Mouse (Mus musculus): ENCODE results near the gene Cfap69.
A peak's percentile ranks its signal among the peaks of the same experiment; 100 is the strongest.
"Not testable (repeated sequence)": the region's sequence is repeated elsewhere in the genome, so short reads cannot be mapped to it uniquely, and the experiment has no call there.

Cfap69 gene

DNA sequence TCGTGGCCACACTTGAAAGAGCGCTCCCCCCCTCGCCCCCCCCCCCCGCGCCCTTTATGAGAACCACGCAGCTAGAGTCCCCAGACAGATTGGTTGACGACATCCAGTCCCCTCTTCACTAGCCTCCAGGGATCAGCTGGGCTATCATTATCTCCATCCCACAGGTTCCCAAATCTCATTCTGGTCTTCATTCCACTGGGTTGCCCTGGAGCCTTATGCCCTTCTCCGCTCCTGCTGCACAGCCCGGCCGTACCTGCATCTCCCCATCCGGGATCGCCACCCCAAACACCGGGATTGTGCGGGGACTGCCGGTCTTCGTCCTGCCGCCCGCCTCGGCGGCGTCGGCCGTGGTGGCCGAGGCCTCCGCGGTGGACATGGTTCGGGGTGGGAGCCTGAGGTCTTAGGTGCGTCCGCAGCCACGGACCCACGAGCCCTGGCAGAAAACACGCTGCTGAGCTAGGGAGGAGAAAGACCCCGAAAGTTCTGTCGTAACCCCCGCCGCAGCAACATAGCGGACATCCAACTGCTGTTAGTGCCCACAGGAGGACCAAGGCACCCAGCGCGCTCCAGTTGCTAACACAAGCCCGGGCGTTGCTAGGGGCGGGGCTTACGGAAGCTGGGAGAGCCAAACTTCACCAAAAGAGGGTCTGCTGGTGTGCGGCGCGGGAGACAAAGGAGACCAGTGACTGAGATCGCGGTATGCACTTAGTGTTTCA lies at the start of gene Cfap69:
TSS of gene Cfap69 (minus strand) at position 585 of the 716 bp plus-strand sequence.
- peak; percentile 88 for DNase-seq

DNA sequence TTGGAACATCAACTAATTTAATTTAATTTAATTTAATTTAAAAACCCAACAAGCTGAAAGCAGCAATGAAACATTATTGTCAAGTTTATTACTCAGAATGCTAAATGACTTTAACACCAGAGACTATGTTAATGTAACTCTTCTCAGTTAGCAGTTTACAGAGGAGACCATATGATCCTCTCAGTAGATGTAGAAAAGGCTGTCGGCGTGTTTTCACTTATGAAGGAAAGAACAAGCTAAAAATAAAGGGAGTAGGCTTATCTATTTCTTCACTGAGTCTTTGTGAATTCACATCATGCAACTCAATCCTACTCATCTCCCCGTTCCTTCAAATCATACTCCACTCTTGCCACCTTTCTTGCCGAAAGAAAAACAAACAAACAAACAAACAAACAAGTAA lies 47.0 kb upstream of the Cfap69 start:
- no peak for DNase-seq

GRCm38 (mm10) chr5:5707341-5708278 lies 43.6 kb upstream of the Cfap69 start:
- DNase-seq = no peak

- no peak for DNase-seq
Measured at GRCm38 (mm10) chr5:5705019-5705418, 41.0 kb upstream of the Cfap69 start.

GRCm38 (mm10) chr5:5700386-5700785 lies 36.3 kb upstream of the Cfap69 start:
- DNase-seq = no peak

DNA sequence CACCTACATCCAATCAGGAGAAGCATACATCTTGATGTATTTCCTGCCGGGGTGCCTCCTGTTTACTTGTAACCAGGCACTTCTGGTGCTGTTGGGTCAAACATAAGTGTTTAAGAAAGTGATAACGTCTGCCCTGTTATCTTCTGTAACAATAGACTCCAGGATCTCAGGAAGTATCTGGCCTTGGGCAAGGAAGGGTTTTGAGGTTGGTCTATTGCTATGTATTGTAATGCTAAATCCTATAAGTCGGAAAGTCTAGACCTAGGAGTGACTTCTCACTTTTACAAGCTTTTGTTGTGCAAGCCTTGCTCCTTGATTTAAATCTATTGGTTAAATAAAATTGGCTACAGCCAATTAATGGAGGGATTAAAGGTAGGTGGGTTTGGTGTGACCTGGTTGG lies 34.8 kb upstream of the Cfap69 start:
- DNase-seq = no peak

- DNase-seq = no peak
Measured at GRCm38 (mm10) chr5:5695401-5695942, 31.4 kb upstream of the Cfap69 start.

- DNase-seq = peak; percentile 50
Measured at GRCm38 (mm10) chr5:5693956-5694653, 30.1 kb upstream of the Cfap69 start, which contains the start of gene Steap2. TSS of gene Steap2 (minus strand) at chr5:5694578.

DNA sequence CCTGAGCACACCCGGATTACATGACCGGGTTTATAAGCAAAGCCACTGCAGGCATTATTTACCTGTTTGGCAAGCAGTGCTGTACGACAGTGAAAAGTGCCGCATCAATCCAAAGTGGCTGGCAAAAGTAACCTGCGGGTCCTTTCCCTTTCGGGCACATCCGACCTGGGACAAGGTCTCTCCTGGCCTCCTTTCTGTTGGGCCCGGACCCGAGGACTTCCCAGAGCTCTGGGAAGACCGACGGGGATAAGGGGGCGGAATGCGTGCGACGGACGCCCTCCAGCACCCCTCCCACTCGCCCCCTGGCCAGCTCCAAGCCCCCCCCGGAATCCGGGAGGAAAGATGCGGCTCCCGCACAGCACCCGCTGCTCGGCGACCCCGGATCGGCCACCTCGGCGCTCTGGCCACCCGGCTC lies 29.5 kb upstream of the Cfap69 start:
- DNase-seq = peak; percentile 27

GRCm38 (mm10) chr5:5692167-5692738 lies 28.2 kb upstream of the Cfap69 start:
- DNase-seq = no peak

- DNase-seq = no peak
Measured at GRCm38 (mm10) chr5:5688945-5689540, 25.0 kb upstream of the Cfap69 start.

- DNase-seq = no peak
Measured at GRCm38 (mm10) chr5:5688228-5688627, 24.2 kb upstream of the Cfap69 start.

GRCm38 (mm10) chr5:5686973-5687372 lies 22.9 kb upstream of the Cfap69 start:
- no peak for DNase-seq

DNA sequence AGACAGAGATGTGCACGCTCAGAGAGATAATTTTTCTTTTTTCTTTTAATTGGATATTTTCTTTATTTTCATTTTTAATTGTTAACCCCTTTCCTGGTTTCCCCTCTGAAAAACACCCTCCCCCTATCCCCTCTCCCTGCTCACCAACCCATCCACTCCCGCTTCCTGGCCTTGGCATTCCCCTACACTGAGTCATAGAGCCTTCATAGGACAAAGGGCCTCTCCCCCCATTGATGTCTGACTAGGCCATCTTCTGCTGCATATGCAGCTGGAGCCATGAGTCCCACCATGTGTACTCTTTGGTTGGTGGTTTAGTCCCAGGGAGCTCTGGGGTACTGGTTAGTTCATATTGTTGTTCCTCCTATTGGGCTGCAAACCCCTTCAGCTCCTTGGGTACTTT lies 20.9 kb upstream of the Cfap69 start:
- not testable (repeated sequence) for DNase-seq

GRCm38 (mm10) chr5:5683292-5683691 lies 19.3 kb upstream of the Cfap69 start:
- DNase-seq = no peak

GRCm38 (mm10) chr5:5679459-5679858 lies 15.4 kb upstream of the Cfap69 start:
- no peak for DNase-seq

DNA sequence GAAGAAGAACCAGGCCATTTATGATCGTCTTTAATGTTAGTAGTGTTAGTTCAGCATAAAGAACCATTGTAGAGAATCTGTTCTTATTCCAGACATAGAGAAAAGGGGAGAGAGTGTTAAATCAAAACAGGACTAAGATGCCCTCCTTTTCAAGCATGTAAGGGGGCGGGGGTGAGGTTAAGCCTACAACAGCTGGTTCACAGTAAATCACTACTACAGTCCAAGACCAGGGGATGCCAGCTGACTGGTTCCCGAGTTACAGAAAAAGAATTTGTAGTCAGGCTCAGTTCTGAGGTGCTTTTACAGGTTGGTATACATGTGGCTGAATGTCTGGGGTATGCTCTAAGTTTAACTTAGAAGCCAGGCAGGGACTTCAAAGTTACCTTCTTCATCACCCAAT lies 12.0 kb upstream of the Cfap69 start:
- no peak for DNase-seq

GRCm38 (mm10) chr5:5668920-5669319 lies 4.9 kb upstream of the Cfap69 start:
- no peak for DNase-seq

DNA sequence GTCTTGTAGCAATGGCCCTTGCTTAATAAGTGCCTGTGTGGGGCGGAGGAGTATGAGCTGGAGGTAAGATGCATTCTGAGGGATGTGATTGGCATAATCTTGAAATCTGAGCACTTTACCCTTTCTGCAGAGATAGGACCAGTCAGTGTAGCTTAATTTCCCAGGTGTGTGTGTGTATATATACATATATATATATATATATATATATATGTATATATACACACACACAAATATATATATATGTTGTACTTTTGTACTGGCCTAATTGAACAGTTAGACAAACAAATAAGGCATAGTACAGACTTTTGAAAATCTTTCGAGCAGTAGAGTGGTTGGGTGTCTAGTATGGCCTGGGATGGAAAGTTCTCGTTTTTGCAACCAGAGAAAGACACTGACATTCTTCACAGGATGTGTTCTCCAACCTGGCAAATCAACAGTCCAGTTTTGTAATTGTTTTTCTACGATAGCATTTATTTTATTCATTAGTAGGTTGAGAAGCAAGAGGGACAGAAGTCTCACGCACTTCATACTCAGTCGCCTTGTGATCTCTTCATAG lies 410 bp upstream of the Cfap69 start:
- no peak for DNase-seq

DNA sequence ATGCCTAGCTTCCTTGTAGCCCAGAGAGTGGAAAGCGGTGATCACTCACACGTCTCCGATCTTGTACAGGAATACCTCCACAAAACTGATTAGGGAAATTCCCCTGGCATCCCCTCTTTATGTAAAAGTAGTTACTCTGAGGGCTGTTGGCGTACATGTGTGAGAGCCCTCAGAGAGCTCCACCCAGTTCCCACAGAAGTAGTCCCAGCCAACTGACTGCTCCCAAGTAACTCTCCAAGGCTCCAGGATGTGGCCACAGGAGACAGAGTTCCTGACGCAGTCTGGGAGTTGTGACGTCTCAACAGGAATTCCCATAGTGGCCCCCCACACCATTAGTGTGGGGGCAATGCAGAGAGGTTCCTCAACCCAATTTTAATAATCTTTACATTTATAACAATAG lies 982 bp downstream of the Cfap69 start:
- peak; percentile 19 for DNase-seq

- DNase-seq = no peak
Measured at GRCm38 (mm10) chr5:5658680-5659079, 5.4 kb downstream of the Cfap69 start.

- DNase-seq = no peak
Measured at GRCm38 (mm10) chr5:5657932-5658331, 6.1 kb downstream of the Cfap69 start.

Data from cerebellum, adult 9-10 months (tissue).